Mouse (Mus musculus) layer of hippocampus, postnatal 25 days (tissue): ENCODE results near the gene Stambpl1. TPM values are rescaled to one million over a fixed set of nuclear protein-coding genes. Genes with fewer than 3 reads are reported as not detected.

Source experiments
- DNase-seq, 2 experiments: peaks; one replicate each; pipeline ENCODE4 v3.0.0; 2022; ENCODE audit warnings: mixed read lengths in 2 of 2, low spot score in 1 of 2; ENCODE audit errors: extremely low spot score in 1 of 2
- total RNA-seq, 2 experiments: library from RNA; stranded (reverse); gene quantifications; 2 replicates each; pipeline ENCODE4 v1.2.3; 2021

The Stambpl1 gene
- total RNA-seq, 2 experiments from 2014 or later = 20.6 to 22.2 TPM

DNA sequence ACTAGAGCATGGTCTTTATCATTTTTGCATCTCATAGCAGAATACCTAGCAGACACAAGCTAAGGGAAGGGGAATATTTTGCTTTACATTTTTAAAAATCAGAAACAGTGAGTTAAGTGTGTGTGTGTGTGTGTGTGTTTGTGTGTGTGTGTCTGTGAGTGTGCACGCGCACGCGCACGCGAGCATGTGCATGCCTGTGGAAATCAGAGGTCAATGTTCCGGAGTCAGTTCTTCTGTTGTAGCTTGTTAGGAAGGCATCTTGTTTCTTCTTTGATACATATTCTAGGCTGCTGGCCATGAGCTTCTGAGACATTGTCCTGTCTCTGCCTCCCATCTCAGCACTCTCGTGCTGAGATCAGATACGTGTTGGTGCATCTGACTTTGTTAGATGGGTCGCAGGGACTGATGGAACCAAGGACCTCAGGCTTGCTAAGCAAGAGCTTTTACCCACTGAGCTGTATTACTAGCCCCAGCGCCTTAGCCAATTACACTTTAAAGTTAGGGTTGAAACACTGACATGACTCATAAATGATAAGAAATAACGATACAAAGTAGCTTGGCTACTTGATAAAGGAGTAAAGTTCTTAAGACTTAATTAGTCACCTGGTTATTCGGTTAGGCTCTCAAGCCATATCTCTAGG is 78.9 kb downstream of the Stambpl1 start:
- DNase-seq = no peak

DNA sequence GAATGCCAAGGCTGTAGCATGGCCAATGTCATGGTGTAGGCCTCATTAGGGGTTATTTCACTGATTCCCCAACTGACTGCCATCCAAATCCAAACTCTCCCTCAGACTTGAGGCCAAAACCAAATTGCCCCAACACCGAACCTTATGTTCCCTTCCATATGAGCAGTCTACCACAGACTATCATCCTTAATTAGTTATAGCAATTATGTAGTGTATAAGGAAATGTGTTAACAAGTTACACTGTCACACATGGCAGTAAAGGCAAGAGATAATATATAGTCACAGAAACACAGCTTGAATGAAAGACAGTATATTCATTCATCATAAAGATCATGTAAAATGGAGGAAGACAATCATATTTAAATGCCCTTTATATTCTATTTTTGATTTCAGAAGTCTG is 81.0 kb downstream of the Stambpl1 start:
- no peak for DNase-seq

DNA sequence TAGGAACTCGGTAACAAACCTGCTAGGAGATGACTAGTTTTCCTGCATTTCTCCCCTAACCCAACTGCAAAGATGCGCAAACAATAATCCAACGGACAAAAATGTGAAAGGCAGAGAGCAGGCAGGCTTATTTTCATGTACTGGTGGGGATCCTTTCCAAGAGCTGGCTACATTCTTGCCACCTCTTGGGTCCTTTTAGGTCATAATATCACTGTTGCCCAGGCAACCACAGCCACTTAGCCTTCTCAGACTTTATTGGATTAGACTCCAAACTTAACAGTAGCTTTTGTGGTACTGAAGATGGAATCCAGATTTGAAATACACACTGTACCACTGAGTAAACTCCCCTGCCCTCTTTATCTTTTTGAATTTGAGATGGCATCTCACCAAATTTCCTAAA is 86.0 kb downstream of the Stambpl1 start:
- no peak for DNase-seq

DNA sequence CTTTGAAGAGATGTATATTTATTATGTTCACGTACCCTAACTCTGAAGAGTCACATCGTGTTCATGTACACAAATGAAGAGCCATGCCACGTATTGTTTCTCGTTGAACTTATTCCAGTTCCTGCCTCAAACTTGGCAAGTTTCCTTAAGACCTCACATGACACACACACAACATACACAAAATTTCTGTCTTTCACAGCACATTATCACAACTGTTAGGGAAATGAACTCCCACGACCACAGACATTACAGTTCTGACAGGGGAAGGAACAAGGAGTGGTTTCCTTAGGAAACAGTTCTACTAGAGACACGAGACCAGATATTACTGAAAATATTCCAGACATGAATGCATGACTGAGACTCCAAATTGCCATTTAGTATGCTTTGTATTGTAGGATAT is 91.6 kb downstream of the Stambpl1 start:
- no peak for DNase-seq

DNA sequence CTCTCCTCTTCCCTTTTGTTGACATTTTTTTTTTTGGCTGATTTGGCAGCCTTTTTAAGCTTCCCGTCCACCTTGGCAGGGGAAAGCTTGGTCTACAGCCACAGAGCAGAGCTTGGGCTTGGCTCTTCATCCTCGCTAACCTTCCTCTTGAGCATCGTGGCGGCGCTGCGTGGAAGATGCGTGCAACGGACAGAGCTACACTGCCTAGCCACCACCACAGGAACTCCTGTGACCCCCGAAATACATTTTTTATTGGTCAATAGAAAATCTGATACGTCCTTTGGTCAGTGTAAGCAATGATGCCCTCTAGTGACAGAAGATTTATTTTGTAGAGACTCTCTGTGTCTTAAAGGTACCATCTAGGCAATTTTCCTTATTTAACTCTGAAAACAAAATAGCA is 92.4 kb downstream of the Stambpl1 start:
- no peak for DNase-seq

DNA sequence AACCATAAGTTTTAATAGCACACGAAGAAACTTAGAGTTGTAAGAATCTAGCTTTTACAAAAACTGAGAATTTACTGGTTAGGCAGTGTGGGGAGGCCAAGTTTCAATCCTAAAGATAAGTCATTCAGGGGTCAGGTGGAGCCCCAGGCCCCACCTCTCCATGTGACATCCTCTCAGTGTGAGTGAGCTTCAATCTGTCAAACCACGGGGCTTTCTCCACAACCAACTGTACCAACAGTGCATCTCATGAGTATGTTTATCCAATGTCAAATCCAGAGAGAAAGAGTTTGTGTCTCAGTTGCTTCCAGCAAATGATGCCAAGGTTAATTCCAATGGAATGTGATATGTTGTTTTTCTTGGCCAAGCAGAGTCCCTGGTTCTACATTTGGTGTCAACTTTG is 92.8 kb downstream of the Stambpl1 start:
- DNase-seq = no peak

DNA sequence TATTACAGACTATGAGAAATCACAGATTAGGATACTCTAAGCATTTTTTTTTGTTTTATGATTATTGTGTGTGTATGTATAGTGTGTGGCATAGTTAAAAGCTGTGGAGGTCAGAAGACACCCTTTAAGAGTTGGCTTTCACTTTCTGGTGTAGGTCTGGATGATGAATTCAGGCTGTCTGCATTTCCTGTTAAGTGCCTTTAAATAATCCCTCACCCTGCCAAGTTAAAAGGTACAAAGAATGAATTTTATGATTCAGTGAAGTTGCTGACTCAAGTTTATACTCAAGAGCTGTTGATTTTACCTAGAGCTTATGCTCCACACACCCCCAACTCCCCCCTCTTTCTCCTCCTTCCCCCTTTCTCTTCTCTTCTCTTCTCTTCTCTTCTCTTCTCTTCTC is 95.2 kb downstream of the Stambpl1 start:
- DNase-seq = no peak

DNA sequence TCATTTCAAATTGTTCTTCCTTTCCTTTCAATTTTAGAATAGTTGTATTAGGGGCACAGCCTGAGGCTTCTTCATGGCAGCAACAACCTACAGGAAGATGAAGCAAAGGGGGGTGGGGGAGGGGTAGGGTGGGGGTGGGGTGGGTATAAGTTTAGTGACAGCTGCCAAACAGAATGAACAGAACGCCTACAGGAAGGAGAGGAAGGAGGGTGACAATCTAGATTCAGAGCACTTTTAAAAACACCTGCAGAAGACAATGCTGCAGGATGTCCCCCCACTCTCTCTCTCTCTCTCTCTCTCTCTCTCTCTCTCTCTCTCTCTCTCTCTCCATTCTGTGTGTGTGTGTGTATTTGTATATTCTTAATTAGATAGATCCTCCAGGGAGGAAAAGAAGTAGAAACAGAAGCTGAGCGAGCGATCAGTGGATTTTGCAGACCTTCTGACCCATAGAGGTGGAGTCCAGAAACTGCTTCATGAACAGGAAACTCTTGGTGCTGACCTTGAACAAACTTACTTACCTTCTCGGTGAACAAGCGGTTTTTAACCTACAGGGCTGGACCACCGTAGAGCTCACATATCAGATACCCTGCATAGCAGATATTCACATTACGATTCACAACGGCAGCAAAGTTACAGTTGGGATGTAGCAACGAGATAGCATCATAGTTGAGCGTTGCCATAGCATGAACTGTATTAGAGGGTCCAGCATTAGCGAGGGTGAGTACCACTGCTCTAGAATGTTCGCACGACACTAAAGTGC is 95.8 kb downstream of the Stambpl1 start:
- DNase-seq = no peak

DNA sequence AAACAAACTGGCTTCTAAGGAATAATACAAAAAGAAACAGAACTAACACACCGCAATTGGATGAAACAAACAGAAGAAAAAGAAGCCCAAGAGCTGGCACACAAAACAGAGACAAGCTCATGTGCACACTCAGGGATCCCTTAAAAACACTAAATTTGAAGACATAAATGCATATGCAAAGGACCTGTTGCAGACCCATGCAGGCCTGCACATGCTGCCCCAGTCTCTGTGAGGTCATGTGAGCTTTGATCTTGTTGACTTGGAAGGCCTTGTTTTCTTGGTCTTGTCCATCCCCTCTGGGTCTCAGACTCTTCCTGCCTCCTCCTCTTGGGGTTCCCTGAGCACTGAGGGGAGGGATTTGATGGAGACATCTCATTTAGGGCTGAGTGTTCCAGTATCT is 96.7 kb downstream of the Stambpl1 start:
- DNase-seq = no peak

Other genes with a start within 250 kb of the Stambpl1 start
- gene Lipf, start 231.0 kb upstream of the Stambpl1 start, total RNA-seq = not detected
- gene Lipk, start 183.9 kb upstream of the Stambpl1 start, total RNA-seq = not detected
- gene Lipn, start 124.9 kb upstream of the Stambpl1 start, total RNA-seq = not detected
- gene Lipm, start 91.3 kb upstream of the Stambpl1 start, total RNA-seq = under 1 TPM; 0.12 to 0.21 TPM
- gene Ankrd22, start 26.2 kb upstream of the Stambpl1 start, total RNA-seq = under 1 TPM; 0.26 to 0.27 TPM
- gene Acta2, start 63.4 kb downstream of the Stambpl1 start, total RNA-seq = 10 to 100 TPM; 14.5 to 16.3 TPM
- gene Fas, start 98.4 kb downstream of the Stambpl1 start, total RNA-seq = 1 to 10 TPM in 1 of 2 experiments, under 1 TPM in 1; 0.61 to 2.0 TPM